Mouse (Mus musculus): ENCODE data around the gene Gm5168. TPM values are rescaled to one million over a fixed set of nuclear protein-coding genes. Genes with fewer than 3 reads are reported as not detected.
"Not testable (repeated sequence)": the region's sequence is repeated elsewhere in the genome, so short reads cannot be mapped to it uniquely, and the experiment has no call there.

Gene Gm5168
- polyA plus RNA-seq (2015; fragmentation: Nextera tagmentation; extraction: Ambion mirVana) = not detected in 2 replicates

GRCm38 (mm10) chrX:26050941-26051340, at the start of gene Gm5168:
Gm5168 (minus strand) TSS chrX:26051041.
- not testable (repeated sequence) for H3K9me3 ChIP-seq (ENCODE audit: control insufficient read depth, low read length); H3K9ac ChIP-seq (ENCODE audit: low read depth, low read length); H3K27ac ChIP-seq (ENCODE audit: low read length); H3K27me3 ChIP-seq (replicated peaks; ENCODE audit: control insufficient read depth, insufficient read depth, low read length); H3K4me1 ChIP-seq (ENCODE audit: control insufficient read depth, insufficient read depth, low read length); H3K4me2 ChIP-seq (ENCODE audit: low read depth, low read length); H3K4me3 ChIP-seq (ENCODE audit: low read length); H3K36me3 ChIP-seq (ENCODE audit: control insufficient read depth, insufficient read depth, low read length); ATAC-seq
- WGBS = no CpG with 5 or more reads among the region's 3 CpGs

Other genes with a start within 250 kb of the Gm5168 start
- gene Gm2012, start 180.3 kb upstream of the Gm5168 start, polyA plus RNA-seq (2015; fragmentation: Nextera tagmentation; extraction: Ambion mirVana) = not detected in 2 replicates

All from intestine, embryonic 16.5 days (tissue).